Mouse (Mus musculus) E14TG2a.4 (cell line): ENCODE measurements around the gene Wfdc6b.

ENCODE experiments used
- H3K27me3 ChIP-seq: 2 replicates; pipeline ENCODE4 v1.6.1; 2014; ENCODE audit warnings: low read length, control low read depth; ENCODE audit not compliant: insufficient read depth
- H3K36me3 ChIP-seq: 2 replicates; pipeline ENCODE4 v1.6.1; 2014; ENCODE audit warnings: low read length, control low read depth; ENCODE audit not compliant: insufficient read depth
- H3K4me1 ChIP-seq: replicated peaks from 2 replicates; pipeline ENCODE4 v1.6.1; 2014; ENCODE audit warnings: low read depth, low read length, control low read depth
- H3K4me3 ChIP-seq: replicated peaks from 2 replicates; pipeline ENCODE4 v1.5.1; 2014; ENCODE audit warnings: mild to moderate bottlenecking, low read length
- H3K9me3 ChIP-seq: 2 replicates; pipeline ENCODE4 v1.6.1; 2014; ENCODE audit warnings: low read length, control low read depth
- CTCF ChIP-seq: conservative IDR thresholded peaks from 2 replicates; pipeline ENCODE4 v1.5.1; 2014; ENCODE audit warnings: low read length
- NANOG ChIP-seq: IDR thresholded peaks from 2 replicates; pipeline ENCODE4 v1.6.1; 2014; ENCODE audit warnings: borderline replicate concordance, low read length, mixed read lengths
- POU5F1 ChIP-seq: IDR thresholded peaks from 2 replicates; pipeline ENCODE4 v1.6.1; 2014; ENCODE audit warnings: low read length, borderline replicate concordance

Gene Wfdc6b

GRCm38 (mm10) chr2:164603482-164603881 is 9.8 kb upstream of the Wfdc6b start:
- H3K4me1 ChIP-seq, result peaks cover 3% of the 10 kb centered on the region
- TF ChIP-seq NANOG, result no peak
- TF ChIP-seq CTCF, result peak; percentile 90
- H3K9me3 ChIP-seq, result no peaks in the 10 kb centered on the region
- H3K27me3 ChIP-seq, result peaks cover 18% of the 10 kb centered on the region
- no peaks in the 10 kb centered on the region for H3K36me3 ChIP-seq
- no peak overlapping the region for H3K4me3 ChIP-seq

- H3K27me3 ChIP-seq, result peaks cover 23% of the 10 kb centered on the region
- peaks cover 7% of the 10 kb centered on the region for H3K4me1 ChIP-seq
- no peaks in the 10 kb centered on the region for H3K9me3 ChIP-seq
- TF ChIP-seq CTCF (no peak), NANOG (no peak), POU5F1 (no peak)
- H3K4me3 ChIP-seq, result no peak overlapping the region
- no peaks in the 10 kb centered on the region for H3K36me3 ChIP-seq
Measured at GRCm38 (mm10) chr2:164604411-164604810, 8.9 kb upstream of the Wfdc6b start.

GRCm38 (mm10) chr2:164608781-164609180 is 4.5 kb upstream of the Wfdc6b start:
- TF ChIP-seq NANOG, result no peak
- no peak for TF ChIP-seq POU5F1
- peak overlapping the region; percentile 29; the same call in 1 of the 2 replicates for H3K4me3 ChIP-seq
- H3K9me3 ChIP-seq, result no peaks in the 10 kb centered on the region
- peaks cover 18% of the 10 kb centered on the region for H3K27me3 ChIP-seq
- H3K36me3 ChIP-seq, result no peaks in the 10 kb centered on the region
- peaks cover 7% of the 10 kb centered on the region for H3K4me1 ChIP-seq

- H3K4me3 ChIP-seq, result no peak overlapping the region
- TF ChIP-seq CTCF, result no peak
- TF ChIP-seq POU5F1, result no peak
- no peak for TF ChIP-seq NANOG
- peaks cover under 1% of the 10 kb centered on the region; the same call in 1 of the 2 replicates for H3K9me3 ChIP-seq
- no peaks in the 10 kb centered on the region for H3K4me1 ChIP-seq
- no peaks in the 10 kb centered on the region for H3K36me3 ChIP-seq
- H3K27me3 ChIP-seq, result no peaks in the 10 kb centered on the region; the same call in 1 of the 2 replicates
Measured at GRCm38 (mm10) chr2:164615386-164615785, 2.1 kb downstream of the Wfdc6b start.

- H3K4me3 ChIP-seq, result no peak overlapping the region
- H3K36me3 ChIP-seq, result no peaks in the 10 kb centered on the region
- H3K27me3 ChIP-seq, result no peaks in the 10 kb centered on the region
- TF ChIP-seq NANOG, result no peak
- TF ChIP-seq POU5F1, result no peak
- no peak for TF ChIP-seq CTCF
- H3K9me3 ChIP-seq, result peaks cover 6% of the 10 kb centered on the region
- H3K4me1 ChIP-seq, result no peaks in the 10 kb centered on the region
Measured at GRCm38 (mm10) chr2:164619050-164619449, 5.7 kb downstream of the Wfdc6b start.

- H3K36me3 ChIP-seq, result no peaks in the 10 kb centered on the region
- no peak overlapping the region for H3K4me3 ChIP-seq
- H3K9me3 ChIP-seq, result peaks cover 6% of the 10 kb centered on the region
- H3K4me1 ChIP-seq, result no peaks in the 10 kb centered on the region
- H3K27me3 ChIP-seq, result no peaks in the 10 kb centered on the region
- TF ChIP-seq NANOG, result no peak
- TF ChIP-seq CTCF, result 0 out of 2 replicates have a peak, but pooled peaks have one; percentile 2
- no peak for TF ChIP-seq POU5F1
Measured at GRCm38 (mm10) chr2:164621775-164622174, 8.5 kb downstream of the Wfdc6b start.

GRCm38 (mm10) chr2:164635266-164635665 is 21.9 kb downstream of the Wfdc6b start:
- peak overlapping the region; percentile 43; the same call in 1 of the 2 replicates for H3K4me3 ChIP-seq
- H3K9me3 ChIP-seq, result no peaks in the 10 kb centered on the region
- TF ChIP-seq NANOG, result no peak
- peak; percentile 69 for TF ChIP-seq CTCF
- H3K36me3 ChIP-seq, result no peaks in the 10 kb centered on the region
- H3K27me3 ChIP-seq, result 0 out of 2 replicates have a peak, but pooled peaks cover 3% of the 10 kb centered on the region
- H3K4me1 ChIP-seq, result peaks cover 6% of the 10 kb centered on the region; the same call in 1 of the 2 replicates

GRCm38 (mm10) chr2:164638696-164639095 is 25.4 kb downstream of the Wfdc6b start, which contains the start of gene Wfdc16:
Wfdc16 (minus strand) TSS chr2:164638796.
- H3K4me1 ChIP-seq, result peaks cover 28% of the 10 kb centered on the region
- H3K36me3 ChIP-seq, result no peaks in the 10 kb centered on the region
- H3K9me3 ChIP-seq, result no peaks in the 10 kb centered on the region
- H3K27me3 ChIP-seq, result 0 out of 2 replicates have a peak, but pooled peaks cover 3% of the 10 kb centered on the region
- H3K4me3 ChIP-seq, result no peak within 1 kb of the TSS
- TF ChIP-seq POU5F1 (no peak), CTCF (no peak), NANOG (no peak)

GRCm38 (mm10) chr2:164641129-164641528 is 27.8 kb downstream of the Wfdc6b start:
- Histone ChIP-seq H3K4me3 (no peak overlapping the region), H3K27me3 (no peaks in the 10 kb centered on the region), H3K9me3 (no peaks in the 10 kb centered on the region), H3K36me3 (no peaks in the 10 kb centered on the region), H3K4me1 (peaks cover 21% of the 10 kb centered on the region)
- TF ChIP-seq POU5F1, result no peak
- no peak for TF ChIP-seq CTCF
- no peak for TF ChIP-seq NANOG
